Mouse (Mus musculus) limb, embryonic 15.5 days (tissue): ENCODE measurements around the gene Smad1. TPM values are rescaled to one million over a fixed set of nuclear protein-coding genes. Genes with fewer than 3 reads are reported as not detected.

Source experiments
- ATAC-seq: fragments of 200-750 bp; cut with Nextera tagmentation; 2 replicates; pipeline ENCODE4 v1.8.0; 2017; ENCODE audit warnings: low read depth, moderate TSS enrichment; ENCODE audit not compliant: insufficient number of reproducible peaks, low FRiP score, low TSS enrichment
- H3K27ac ChIP-seq: fragments of 300-500 bp; sonication (generic); 2 replicates; pipeline ENCODE4 v1.5.1; 2015; ENCODE audit warnings: moderate library complexity, mild to moderate bottlenecking, inconsistent platforms
- H3K27me3 ChIP-seq: fragments of 300-500 bp; sonication (generic); 2 replicates; pipeline ENCODE4 v1.6.1; 2015; ENCODE audit warnings: inconsistent platforms
- H3K36me3 ChIP-seq: fragments of 300-500 bp; sonication (generic); 2 replicates; pipeline ENCODE4 v1.6.1; 2015; ENCODE audit warnings: inconsistent platforms
- H3K4me1 ChIP-seq: fragments of 300-500 bp; sonication (generic); 2 replicates; pipeline ENCODE4 v1.6.1; 2015; ENCODE audit warnings: inconsistent platforms
- H3K4me2 ChIP-seq: fragments of 300-500 bp; sonication (generic); 2 replicates; pipeline ENCODE4 v1.6.1; 2015; ENCODE audit warnings: mild to moderate bottlenecking, inconsistent platforms
- H3K4me3 ChIP-seq: fragments of 300-500 bp; sonication (generic); 2 replicates; pipeline ENCODE4 v1.5.1; 2015; ENCODE audit warnings: mild to moderate bottlenecking, inconsistent platforms
- H3K9ac ChIP-seq: fragments of 300-500 bp; sonication (generic); 2 replicates; pipeline ENCODE4 v1.6.1; 2015; ENCODE audit warnings: inconsistent platforms
- H3K9me3 ChIP-seq: fragments of 300-500 bp; sonication (generic); 2 replicates; pipeline ENCODE4 v1.6.1; 2016; ENCODE audit warnings: inconsistent platforms
- WGBS: fragments of 180-500 bp; shearing (Covaris S2); methylation state at CpG from one replicate; pipeline ENCODE4 v1.1.7; 2015; 5-methylcytosine and 5-hydroxymethylcytosine counted together
- polyA plus RNA-seq: library from polyadenylated mRNA; unstranded; fragments of >200 nt; fragmentation: Nextera tagmentation; extraction: Ambion mirVana; gene quantifications from 2 replicates; pipeline ENCODE4 v1.2.1, GENCODE M21; 2015

The Smad1 gene
- polyA plus RNA-seq, 1 experiment from 2014 or later = 54.2 TPM

DNA sequence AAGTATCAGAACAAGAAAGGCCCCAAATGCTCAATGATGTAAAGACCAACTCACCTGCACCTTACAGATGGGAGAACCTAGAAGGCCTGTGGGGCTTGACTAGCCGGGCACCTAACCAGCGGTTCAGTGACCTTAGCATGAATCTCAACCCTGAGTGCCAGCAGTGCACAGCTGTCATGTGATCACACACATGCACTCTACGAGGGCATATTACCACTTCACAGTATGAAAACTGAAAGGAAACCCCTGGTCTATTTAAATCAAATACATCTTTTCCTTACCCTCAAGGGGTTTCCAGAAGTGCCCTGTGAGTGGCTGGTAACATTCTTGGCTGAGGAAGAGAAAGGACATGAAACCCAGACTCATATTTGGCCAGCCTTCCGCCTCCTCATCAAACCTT, 31.4 kb downstream of the Smad1 start:
- ATAC-seq = no peak
- WGBS = 74% methylated on average over 4 of the region's 4 CpGs
- H3K27me3 ChIP-seq = no peaks in the 10 kb centered on the region
- no peaks in the 10 kb centered on the region for H3K9me3 ChIP-seq
- H3K9ac ChIP-seq = no peak overlapping the region
- peaks cover 47% of the 10 kb centered on the region for H3K4me1 ChIP-seq
- H3K4me3 ChIP-seq = no peak overlapping the region
- peaks cover 54% of the 10 kb centered on the region for H3K36me3 ChIP-seq
- H3K4me2 ChIP-seq = no peak overlapping the region
- H3K27ac ChIP-seq = no peak overlapping the region

DNA sequence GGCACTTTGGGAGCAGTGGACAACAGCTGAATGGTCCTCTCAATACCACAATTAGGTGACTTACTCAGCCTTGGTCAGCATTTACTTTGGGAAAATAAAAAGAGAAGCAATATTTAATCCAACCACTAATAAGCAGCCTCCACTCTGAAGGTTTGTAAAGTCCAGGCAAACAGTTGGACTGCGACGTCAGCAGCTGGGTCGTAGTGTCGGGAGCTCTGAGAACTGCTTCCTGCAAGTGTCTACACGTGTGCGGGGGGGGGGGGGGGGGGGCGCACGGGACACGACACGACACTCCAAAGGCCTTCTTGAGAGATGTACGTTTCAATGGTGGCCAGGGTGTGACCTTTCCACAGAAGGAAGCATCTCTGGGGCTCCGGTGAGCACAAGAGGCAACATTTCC, 32.0 kb downstream of the Smad1 start:
- Histone ChIP-seq H3K27me3 (no peaks in the 10 kb centered on the region), H3K27ac (no peak overlapping the region), H3K9me3 (no peaks in the 10 kb centered on the region), H3K4me1 (peaks cover 46% of the 10 kb centered on the region), H3K9ac (no peak overlapping the region), H3K4me2 (no peak overlapping the region), H3K4me3 (no peak overlapping the region), H3K36me3 (peaks cover 54% of the 10 kb centered on the region)
- no peak for ATAC-seq
- WGBS = 63% methylated on average over 12 of the region's 12 CpGs

GRCm38 (mm10) chr8:79366227-79366626, 33.1 kb downstream of the Smad1 start:
- no peak overlapping the region for H3K9ac ChIP-seq
- no peak overlapping the region for H3K27ac ChIP-seq
- H3K27me3 ChIP-seq = no peaks in the 10 kb centered on the region
- 88% methylated on average over 9 of the region's 9 CpGs for WGBS
- H3K4me3 ChIP-seq = no peak overlapping the region
- no peaks in the 10 kb centered on the region for H3K9me3 ChIP-seq
- no peak overlapping the region for H3K4me2 ChIP-seq
- H3K36me3 ChIP-seq = peaks cover 46% of the 10 kb centered on the region
- ATAC-seq = no peak
- peaks cover 43% of the 10 kb centered on the region for H3K4me1 ChIP-seq

DNA sequence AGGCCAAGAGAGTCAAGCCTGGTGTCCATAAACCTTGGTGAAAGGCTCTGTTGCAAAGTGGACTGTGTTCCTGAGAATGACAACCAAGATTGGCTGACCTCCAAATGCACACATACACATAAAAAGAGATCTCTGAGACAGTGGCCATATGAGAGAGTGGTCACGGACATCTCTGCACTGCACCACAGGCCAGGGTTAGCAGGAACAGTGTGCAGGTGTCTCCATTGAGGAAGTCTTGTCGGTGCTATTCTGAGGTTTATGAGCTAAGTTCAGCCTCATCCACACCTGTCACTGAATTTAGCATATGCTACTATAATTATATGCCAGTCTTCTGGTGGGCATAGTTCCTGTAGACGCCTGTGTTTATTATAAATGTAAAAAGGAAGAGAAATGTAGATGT, 33.6 kb downstream of the Smad1 start:
- Histone ChIP-seq H3K9me3 (no peaks in the 10 kb centered on the region), H3K9ac (no peak overlapping the region), H3K4me1 (peaks cover 45% of the 10 kb centered on the region), H3K36me3 (peaks cover 41% of the 10 kb centered on the region), H3K4me2 (no peak overlapping the region), H3K27ac (no peak overlapping the region), H3K27me3 (no peaks in the 10 kb centered on the region), H3K4me3 (no peak overlapping the region)
- ATAC-seq = no peak
- 77% methylated on average over 3 of the region's 3 CpGs for WGBS

DNA sequence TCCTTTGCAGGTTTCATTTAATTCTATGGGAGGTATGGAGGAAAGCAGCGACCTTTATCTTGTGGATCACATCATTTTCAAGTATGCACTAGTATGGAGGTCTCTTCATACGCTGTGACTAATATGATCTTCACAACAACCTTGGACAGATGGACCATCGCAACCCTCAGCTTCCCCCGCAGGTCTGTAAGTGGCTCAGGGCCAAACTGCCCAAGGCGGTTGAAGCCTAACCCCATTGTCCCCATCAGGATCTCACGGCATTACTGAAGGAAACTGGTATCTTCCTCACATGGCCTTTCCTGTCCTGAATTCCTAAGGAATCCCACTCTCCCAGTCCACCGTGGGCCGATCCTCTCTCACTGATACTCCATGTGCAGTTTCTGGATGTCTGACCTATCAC, 34.5 kb downstream of the Smad1 start:
- Histone ChIP-seq H3K27ac (no peak overlapping the region), H3K36me3 (peaks cover 32% of the 10 kb centered on the region), H3K27me3 (no peaks in the 10 kb centered on the region), H3K9ac (no peak overlapping the region), H3K9me3 (no peaks in the 10 kb centered on the region), H3K4me3 (no peak overlapping the region), H3K4me1 (peaks cover 42% of the 10 kb centered on the region), H3K4me2 (no peak overlapping the region)
- no peak for ATAC-seq
- WGBS = 92% methylated on average over 8 of the region's 8 CpGs

DNA sequence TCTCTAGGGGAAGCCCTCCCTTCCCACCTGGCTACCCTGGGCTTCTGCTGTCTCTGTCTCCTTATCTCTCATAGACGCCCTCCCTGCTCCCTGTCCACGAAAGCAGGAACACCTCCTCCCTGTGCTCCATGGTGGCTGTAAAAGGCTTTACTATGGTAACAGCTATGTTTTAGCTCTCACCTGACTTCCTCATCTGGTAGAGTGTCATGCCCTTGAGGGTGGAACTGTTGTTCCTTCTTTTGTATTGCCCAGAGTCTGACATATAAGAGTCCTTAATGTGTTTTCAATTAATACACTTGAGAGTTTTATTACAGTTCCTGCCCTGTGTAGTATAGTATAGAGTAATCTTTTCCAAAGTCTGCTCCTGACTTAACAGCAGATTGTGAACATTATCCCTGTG, 36.9 kb downstream of the Smad1 start:
- Histone ChIP-seq H3K4me2 (no peak overlapping the region), H3K27ac (peak overlapping the region; percentile 39; the same call in 1 of the 2 replicates), H3K4me3 (no peak overlapping the region), H3K9ac (no peak overlapping the region), H3K4me1 (peaks cover 24% of the 10 kb centered on the region), H3K9me3 (no peaks in the 10 kb centered on the region), H3K27me3 (no peaks in the 10 kb centered on the region), H3K36me3 (peaks cover 13% of the 10 kb centered on the region; the same call in 1 of the 2 replicates)
- 38% methylated on average over 2 of the region's 2 CpGs for whole genome bisulfite sequencing
- ATAC-seq = peak; percentile 28; the same call in 1 of the 2 replicates

DNA sequence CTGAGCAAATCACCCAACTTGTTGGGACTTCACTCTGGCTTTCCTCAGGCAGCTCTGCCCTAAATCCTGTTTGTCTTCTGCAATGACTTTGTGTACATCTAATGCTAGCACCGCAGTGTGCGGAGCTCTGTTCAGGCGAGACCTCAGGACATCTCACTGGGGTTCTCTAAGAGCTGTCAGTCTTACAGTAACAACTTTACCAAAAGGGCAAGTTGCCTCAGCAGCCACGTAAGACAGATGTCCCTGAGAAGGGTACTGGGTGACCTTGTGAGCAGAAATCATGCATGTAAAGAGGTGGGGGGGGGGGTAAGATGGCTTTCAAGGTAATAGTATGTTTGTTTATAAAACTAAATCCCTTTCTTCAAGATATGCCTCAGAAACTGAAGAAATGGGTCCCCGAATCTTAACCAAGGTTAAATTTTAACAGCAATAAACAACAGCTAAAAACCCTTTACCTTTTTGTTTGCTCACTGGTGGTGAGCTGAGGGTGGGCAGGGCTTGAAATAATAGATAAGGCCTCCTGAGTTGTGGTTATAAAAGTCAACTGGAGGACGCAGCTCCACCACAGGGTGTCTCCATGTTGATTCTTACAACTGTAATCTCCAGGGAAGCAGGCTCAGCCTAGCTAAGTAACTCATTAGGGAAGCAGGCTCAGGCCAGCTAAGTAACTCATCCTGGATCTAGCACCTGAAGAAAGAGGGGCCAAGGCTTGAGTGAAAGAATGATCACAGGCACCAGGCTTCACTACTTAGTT, 38.4 kb downstream of the Smad1 start:
- H3K9ac ChIP-seq = no peak overlapping the region
- H3K27ac ChIP-seq = peak overlapping the region; percentile 18; the same call in 1 of the 2 replicates
- 75% methylated on average over 6 of the region's 6 CpGs for WGBS
- peaks cover 33% of the 10 kb centered on the region for H3K4me1 ChIP-seq
- no peak overlapping the region for H3K4me3 ChIP-seq
- no peak for ATAC-seq
- H3K36me3 ChIP-seq = peaks cover 17% of the 10 kb centered on the region; the same call in 1 of the 2 replicates
- H3K9me3 ChIP-seq = no peaks in the 10 kb centered on the region
- no peak overlapping the region for H3K4me2 ChIP-seq
- no peaks in the 10 kb centered on the region for H3K27me3 ChIP-seq

DNA sequence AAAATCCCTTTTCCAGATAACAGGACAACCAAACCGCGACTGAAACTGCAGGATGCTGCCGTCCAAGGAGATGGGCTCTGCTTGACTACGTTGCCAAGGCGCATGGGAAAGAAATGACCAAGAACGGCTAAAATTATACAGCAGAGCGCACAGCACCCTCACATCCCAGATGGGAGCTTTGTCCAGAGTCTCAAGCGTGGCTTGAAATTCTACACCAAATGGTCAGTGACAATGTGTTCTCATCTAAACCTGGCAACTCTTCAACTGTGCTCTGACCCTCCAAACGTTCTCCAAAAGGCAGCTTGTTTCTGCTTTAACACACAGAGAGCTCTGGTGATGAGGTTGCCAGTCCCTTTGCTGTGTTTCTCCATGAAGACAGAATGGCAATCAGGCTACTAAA, 39.0 kb downstream of the Smad1 start:
- Histone ChIP-seq H3K9me3 (no peaks in the 10 kb centered on the region), H3K27me3 (no peaks in the 10 kb centered on the region), H3K27ac (peak overlapping the region; percentile 18; the same call in 1 of the 2 replicates), H3K4me2 (no peak overlapping the region), H3K4me1 (peaks cover 38% of the 10 kb centered on the region), H3K36me3 (peaks cover 15% of the 10 kb centered on the region; the same call in 1 of the 2 replicates), H3K9ac (no peak overlapping the region), H3K4me3 (no peak overlapping the region)
- no peak for ATAC-seq
- WGBS = 71% methylated on average over 9 of the region's 9 CpGs

DNA sequence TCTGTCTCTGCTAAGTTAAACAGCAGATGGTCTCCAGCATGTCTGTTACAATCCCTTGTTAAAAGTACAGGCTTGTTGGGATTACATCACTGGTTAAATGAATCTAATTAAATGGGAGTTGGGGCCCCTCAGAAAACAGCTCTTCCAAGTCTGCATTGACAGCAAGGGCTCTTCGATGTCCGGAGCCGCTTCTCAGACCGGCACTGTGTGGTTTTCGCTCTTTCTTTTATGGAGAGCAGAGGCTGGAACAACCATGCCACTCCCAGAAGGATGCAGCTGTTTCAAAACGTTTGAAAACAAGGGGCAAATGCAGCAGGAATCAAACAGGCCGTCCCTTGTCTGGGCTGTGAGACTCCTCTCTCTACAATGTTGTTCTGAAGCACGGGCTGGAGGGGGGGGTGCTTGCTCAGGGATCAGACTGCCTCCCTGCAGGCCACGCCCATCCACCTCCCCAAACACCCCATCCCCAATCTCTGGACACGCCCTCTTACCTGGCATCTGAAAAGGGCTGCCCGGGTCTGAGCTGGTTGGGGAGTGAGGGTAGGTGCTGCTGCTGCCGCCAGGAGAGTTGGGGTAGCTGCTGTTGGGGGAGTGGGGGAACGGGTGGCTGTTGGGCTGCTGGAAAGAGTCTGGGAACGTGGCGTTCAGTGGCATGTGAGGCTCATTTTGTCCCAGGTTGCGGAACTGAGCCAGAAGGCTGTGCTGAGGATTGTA, 43.4 kb downstream of the Smad1 start:
- H3K9me3 ChIP-seq = no peaks in the 10 kb centered on the region
- H3K27ac ChIP-seq = peak overlapping the region; percentile 47
- H3K4me1 ChIP-seq = peaks cover 44% of the 10 kb centered on the region
- H3K36me3 ChIP-seq = peaks cover 21% of the 10 kb centered on the region
- peak overlapping the region; percentile 33 for H3K4me2 ChIP-seq
- no peak overlapping the region for H3K9ac ChIP-seq
- ATAC-seq = 0 out of 2 replicates have a peak, but pooled peaks have one; percentile 56
- H3K27me3 ChIP-seq = no peaks in the 10 kb centered on the region
- no peak overlapping the region for H3K4me3 ChIP-seq
- WGBS = 37% methylated on average over 16 of the region's 16 CpGs

- Histone ChIP-seq H3K36me3 (peaks cover 22% of the 10 kb centered on the region), H3K27ac (peak overlapping the region; percentile 70)
These were observed 45.3 kb downstream of the Smad1 start for GRCm38 (mm10) chr8:79354009-79354408.

DNA sequence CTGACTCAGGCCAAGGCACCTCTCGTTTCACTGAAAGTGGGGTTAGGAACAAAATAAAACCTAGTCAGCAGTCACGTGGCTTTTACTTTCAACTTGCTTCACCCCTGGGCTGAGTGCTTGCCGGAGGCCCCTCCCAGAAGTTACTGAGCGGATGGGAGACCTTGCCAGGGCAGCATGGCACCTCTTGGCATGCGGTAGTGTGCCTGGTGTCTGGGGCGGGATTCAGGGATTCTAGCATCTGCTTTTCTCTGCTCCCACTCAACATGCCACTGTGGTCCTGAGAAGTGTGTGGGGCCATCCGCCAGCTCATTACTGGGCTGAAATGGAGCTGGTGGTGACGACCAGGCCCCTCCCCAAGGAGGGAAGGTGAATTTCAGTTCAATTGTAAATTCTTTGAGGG, 47.4 kb downstream of the Smad1 start:
- peaks cover 31% of the 10 kb centered on the region for H3K36me3 ChIP-seq

More at GRCm38 (mm10) chr8:79354009-79354408, 45.3 kb downstream of the Smad1 start:
- Histone ChIP-seq H3K4me3 (no peak overlapping the region), H3K4me1 (peaks cover 50% of the 10 kb centered on the region), H3K4me2 (no peak overlapping the region), H3K9me3 (no peaks in the 10 kb centered on the region), H3K27me3 (no peaks in the 10 kb centered on the region), H3K9ac (no peak overlapping the region)
- WGBS = 52% methylated on average over 7 of the region's 7 CpGs
- ATAC-seq = no peak

DNA sequence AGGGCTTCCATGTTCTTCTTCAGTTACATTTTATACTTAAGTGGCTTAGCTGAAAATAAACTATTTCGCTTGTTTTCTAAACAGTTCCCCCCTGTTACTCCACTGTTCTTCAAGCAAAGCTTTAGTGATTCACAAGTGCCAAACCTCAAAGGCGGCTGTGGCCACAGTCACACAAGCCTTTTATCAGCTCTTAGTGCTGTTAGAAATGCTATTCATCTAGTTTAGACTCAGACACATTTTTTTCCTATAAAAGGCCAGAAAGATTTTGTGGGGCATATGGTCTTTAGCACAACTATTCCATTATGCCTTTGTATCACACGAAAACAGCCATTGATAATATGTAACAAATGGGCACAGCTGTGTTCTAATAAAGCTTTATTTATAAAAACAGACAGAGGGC, 48.5 kb downstream of the Smad1 start:
- H3K4me1 ChIP-seq = peaks cover 42% of the 10 kb centered on the region
- H3K9me3 ChIP-seq = no peaks in the 10 kb centered on the region
- 63% methylated on average over 3 of the region's 3 CpGs for WGBS
- H3K27ac ChIP-seq = peak overlapping the region; percentile 61; the same call in 1 of the 2 replicates
- H3K4me3 ChIP-seq = no peak overlapping the region
- no peak overlapping the region for H3K9ac ChIP-seq
- H3K27me3 ChIP-seq = no peaks in the 10 kb centered on the region
- ATAC-seq = no peak
- H3K4me2 ChIP-seq = no peak overlapping the region
- H3K36me3 ChIP-seq = peaks cover 35% of the 10 kb centered on the region

More for the DNA sequence above, 47.4 kb downstream of the Smad1 start:
- Histone ChIP-seq H3K9me3 (no peaks in the 10 kb centered on the region), H3K4me3 (no peak overlapping the region), H3K9ac (no peak overlapping the region), H3K4me1 (peaks cover 52% of the 10 kb centered on the region), H3K27ac (no peak overlapping the region), H3K4me2 (no peak overlapping the region), H3K27me3 (no peaks in the 10 kb centered on the region)
- 62% methylated on average over 8 of the region's 8 CpGs for WGBS
- ATAC-seq = no peak
